Mouse (Mus musculus) right cerebral cortex, postnatal 14 days (tissue): ENCODE results near the gene Patl2.

Source experiments
- DNase-seq: peaks from one replicate; pipeline ENCODE4 v3.0.0; 2022

The Patl2 gene

DNA sequence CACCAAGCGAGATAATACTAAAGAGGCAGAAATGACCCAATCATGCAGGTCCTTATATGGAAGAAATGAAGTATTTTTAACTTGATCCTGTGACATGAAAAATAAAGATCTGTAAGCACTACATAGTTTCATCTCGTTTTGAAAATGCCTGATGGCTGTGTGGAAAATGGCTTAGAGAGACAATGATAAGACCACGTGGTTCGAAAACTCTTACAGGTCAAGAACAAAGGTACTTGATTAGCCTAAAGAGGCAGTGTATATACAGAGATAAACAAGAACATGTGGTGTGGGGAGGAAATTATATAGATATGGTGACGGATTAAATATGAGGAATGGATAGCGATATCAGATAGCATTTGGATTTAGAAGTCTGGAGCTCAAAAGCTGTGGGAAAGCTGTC, 14.7 kb downstream of the Patl2 start:
- DNase-seq = no peak

- DNase-seq = no peak
Observed at GRCm38 (mm10) chr2:122164293-122164692, 21.7 kb downstream of the Patl2 start.

DNA sequence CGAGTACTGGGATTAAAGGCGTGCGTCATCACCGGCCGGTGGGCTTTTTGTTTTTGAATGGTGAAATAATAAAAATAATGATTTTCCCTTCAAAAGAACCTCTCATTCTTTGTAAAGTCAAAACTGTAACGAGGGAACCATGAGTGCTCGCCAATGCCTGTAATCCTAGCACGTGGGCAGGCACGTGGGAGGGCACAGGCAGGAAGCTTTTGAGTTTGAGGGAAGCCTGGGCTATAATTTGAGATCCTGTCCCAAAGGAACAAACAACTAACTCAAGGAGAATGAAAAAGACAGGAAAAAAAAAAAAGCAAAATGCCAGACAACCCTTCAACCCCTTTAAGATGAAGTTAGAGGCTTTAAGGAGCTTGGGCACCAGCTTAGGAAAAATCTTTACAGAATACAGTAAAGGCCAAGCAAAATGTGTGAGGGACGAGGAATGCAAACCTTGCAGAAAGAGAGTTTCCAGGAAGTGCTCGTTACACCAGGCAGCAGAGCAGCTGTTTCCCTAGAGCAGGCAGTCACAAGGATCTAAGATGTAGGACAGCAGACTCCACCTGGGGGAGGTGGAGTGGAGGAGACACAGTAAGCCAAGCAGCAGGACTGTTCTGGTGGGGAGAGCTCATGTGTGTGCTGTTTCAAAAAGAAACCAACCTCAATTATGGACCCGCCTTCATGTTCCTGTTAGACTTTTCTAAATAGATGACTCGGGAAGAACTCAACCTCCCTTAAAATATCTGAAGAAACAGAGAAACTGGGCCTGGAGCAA, 22.4 kb downstream of the Patl2 start:
- DNase-seq = no peak

DNA sequence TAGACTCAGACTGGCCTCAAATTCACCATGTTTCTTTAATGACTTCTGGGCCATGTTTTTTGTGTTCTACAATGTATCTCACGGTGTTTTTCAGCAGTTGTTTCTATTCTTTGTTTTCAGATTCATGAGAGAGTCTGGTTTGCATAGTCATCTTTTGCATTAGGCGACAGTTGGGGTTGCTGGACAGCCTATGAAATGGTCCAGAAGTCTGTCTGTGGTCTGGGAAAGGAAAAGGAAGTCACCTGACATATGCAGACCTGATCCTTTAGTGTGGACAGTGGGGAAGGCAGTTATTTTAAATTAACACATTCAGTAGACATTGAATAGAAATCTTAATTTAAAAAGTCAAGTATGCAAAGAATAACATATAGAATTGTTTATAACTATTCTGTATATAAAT, 23.5 kb downstream of the Patl2 start:
- DNase-seq = no peak

DNA sequence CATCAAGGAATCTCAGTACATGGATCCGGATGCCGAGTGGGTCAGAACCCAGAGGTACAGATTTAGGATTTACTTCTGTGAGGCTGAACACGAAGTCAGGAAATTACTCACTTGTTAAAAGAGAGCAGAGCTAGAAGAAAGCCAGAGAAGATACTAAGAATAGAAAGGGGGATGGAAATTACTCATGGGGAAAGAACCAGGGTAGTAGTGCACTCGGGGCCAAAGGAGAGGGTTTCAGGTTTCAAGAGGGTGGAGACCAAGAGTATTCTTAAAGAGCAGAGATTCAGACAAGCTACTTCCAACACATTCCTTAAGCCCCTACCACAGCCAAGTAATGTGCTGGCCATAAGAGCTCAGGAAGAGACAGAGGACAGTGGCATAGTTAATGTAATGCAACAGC, 24.4 kb downstream of the Patl2 start:
- no peak for DNase-seq

- peak; percentile 76 for DNase-seq
Observed at GRCm38 (mm10) chr2:122160680-122161079, 25.3 kb downstream of the Patl2 start, which contains the start of gene Trim69. Gene Trim69 (plus strand): TSS chr2:122160700.

GRCm38 (mm10) chr2:122159667-122160066, 26.3 kb downstream of the Patl2 start:
- no peak for DNase-seq

DNA sequence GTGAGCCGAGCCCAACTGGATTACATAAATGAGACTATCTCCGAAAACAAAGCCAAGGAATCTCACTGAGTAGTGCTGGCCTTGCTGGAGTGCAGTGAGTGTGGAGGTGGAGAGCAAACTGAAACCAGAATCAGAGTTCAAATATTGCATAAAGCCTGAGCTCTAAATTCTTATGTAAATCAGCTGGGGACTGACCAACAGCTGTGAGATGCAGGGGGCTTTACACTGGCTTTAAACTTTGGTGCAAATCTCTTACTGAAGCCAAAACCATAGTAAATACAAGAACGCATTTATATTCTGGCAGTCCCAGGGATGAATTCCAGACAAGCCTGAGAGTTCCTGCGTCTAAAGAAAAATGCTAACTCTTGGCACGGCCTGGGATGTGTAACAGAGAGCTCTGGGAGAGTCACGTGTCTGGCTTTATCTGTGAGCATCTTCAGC, 27.6 kb downstream of the Patl2 start:
- DNase-seq = no peak

DNA sequence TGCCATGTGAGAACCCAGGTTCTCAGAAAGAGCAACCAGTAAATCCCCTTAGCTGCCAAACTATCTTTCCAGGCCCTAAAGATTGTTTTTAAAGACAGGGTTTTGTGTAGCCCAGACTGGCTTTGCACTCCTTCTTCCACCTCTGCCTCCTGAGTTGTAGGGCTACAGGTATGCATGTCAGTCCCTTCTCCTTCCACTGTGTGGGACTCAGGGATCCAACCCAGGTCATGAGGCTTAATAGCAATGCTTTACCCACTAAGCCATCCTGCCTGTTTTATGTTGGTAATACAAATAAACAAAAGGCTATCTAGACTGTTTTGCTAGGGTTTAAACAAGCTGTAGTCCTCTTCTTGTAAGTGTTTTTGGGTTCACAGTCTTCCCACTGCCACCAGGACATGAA, 28.4 kb downstream of the Patl2 start:
- no peak for DNase-seq

DNA sequence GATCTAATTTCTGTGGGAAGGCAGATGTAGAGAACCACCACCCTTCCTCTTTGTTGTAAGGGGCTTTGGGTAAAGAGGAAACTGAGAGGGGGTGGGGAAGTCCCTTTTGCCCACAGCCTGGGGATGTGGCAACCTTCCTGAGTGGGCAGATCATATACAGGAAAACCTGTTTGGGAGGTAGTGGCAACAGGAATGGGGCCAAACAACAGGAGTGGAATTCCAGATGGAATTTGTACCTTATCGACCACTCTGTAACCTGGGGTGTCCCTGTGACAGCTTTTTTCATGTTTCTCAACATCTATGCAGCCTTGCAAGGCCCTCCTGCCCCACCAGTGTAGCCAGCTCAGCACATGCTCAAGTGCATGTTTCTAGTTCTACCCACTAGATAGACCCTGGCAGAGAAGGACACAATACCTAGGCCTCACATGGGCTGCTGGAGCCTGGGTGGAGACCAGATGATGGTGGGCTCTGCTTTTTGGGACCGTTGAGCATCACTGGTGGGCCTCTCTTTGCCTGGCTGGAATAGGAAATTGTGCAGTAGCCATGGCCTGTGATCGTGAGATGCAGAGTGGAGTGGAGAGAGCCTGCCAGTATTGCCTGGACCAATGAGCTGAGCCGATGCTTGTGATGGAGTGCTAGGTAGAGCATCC, 29.8 kb downstream of the Patl2 start:
- DNase-seq = no peak

DNA sequence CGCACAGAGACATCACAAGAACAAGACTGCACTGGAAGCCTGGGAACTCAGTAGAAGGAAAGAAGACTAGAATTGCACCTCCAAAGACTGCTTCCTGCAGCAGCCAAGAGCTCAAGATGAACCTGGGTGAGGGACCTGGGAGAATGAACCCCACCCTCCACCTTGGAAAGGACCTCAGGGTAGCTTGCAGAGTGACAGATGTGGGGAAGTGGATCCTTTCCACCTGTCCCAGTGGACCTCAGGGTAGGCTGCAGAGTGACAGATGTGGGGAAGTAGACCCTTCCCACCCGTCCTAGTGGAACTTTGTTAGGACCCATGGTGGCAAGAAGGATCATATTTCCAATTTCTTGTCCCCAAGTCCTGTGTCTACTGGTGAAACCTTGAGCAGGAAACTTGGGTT, 30.7 kb downstream of the Patl2 start:
- no peak for DNase-seq

DNA sequence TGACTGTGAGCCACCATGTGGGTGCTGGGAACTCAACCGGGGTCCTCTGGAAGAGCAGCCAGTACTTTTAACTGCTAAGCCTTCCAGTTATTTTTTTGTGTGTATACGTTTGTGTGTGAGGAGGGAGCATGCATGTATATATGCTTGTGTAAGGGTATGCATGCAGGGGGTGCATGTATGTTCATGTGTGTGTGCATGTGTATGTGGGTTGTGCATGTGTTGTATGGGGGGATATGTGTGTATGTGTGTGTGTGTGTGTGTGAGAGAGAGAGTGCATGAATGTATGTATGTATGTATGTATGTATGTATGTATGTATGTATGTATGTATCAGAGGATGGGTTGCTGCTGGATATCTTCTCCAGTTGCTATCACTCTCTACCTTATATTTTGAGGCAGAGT, 31.5 kb downstream of the Patl2 start:
- no peak for DNase-seq

GRCm38 (mm10) chr2:122153681-122154365, 32.2 kb downstream of the Patl2 start:
- no peak for DNase-seq

DNA sequence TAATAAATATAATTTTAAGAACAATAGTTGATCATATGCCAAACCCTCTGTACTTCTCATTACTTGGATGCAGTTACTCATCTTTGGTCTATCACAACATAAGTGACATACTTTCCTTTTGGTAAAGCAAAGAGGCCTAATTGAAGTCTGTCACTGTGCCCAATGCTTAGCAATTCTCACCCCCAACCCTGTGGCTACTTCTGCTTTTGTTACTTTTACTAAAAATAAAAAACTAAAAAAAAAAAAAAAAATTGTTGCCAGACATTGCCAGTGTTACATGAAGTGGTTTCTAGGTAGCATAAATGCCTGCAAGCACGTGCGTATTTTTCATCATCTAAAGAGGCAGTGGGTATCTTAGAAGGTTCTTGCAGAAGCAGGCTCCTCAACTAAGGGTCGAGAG, 33.1 kb downstream of the Patl2 start:
- DNase-seq = no peak

DNA sequence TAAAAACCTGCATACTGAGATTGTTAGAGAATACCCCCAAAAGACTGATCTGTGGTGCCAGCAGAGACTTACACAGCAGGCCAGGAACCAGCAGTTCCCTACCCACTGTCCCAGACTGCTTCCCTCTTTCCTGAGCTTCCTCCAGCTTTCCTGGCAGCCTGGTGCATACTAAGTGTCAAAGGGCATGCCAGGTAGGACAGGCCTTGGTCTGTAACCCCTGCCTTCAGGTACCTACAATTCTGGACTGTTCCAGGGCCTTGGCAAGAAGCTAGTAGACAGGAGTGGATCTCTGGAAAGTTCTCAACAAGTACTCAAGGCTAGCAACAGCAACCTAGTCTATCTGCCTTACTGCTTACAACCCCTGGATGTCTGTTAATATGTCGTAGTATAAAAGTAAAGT, 34.8 kb downstream of the Patl2 start:
- no peak for DNase-seq

GRCm38 (mm10) chr2:122149716-122150115, 36.3 kb downstream of the Patl2 start:
- no peak for DNase-seq

DNA sequence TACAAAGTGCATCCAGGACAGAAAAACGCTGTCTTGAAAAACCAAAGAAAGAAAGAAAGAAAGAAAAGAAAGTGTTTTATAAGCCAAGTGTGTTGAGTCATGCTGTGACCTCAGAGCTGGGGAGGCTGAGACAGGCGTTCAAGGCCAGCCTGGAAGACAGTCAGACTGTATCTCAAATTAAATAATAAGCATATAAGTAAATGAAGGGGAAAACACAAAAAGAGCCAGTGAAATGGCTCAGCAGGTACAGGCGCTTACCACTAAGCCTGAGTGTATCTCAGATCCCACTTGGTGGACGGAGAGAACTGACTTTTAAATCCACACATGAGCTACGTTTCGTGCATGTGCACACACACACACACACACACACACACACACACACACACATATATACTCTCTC, 36.7 kb downstream of the Patl2 start:
- no peak for DNase-seq

DNA sequence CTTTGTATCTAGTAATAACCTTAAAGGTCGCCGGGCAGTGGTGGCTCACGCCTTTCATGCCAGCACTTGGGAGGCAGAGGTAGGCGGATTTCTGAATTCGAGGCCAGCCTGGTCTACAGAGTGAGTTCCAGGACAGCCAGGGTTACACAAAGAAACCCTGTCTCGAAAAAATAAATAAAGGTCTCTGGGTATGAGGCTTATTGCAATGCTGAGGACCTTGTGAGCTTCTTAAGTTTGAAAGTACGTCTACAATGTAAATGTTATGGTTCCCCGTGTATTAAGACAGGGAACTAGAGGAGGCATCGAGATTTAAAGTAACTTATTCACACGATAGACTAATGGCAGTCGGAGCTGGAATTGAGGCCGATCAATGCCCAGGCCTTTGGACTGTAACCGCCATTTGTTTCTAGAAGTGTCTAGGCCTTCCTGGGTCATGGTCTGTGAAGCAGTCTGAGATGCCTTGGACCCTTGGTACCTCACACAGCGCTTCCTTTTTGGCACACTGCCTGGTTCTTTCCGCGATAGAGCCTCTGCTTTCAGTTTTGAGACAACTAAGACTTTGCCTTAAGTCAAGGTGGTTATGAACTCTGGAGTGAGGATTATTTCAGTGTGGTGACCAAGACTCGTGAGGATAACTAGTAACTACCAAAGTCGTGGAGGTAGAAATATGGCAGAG, 37.6 kb downstream of the Patl2 start:
- peak; percentile 32 for DNase-seq

DNA sequence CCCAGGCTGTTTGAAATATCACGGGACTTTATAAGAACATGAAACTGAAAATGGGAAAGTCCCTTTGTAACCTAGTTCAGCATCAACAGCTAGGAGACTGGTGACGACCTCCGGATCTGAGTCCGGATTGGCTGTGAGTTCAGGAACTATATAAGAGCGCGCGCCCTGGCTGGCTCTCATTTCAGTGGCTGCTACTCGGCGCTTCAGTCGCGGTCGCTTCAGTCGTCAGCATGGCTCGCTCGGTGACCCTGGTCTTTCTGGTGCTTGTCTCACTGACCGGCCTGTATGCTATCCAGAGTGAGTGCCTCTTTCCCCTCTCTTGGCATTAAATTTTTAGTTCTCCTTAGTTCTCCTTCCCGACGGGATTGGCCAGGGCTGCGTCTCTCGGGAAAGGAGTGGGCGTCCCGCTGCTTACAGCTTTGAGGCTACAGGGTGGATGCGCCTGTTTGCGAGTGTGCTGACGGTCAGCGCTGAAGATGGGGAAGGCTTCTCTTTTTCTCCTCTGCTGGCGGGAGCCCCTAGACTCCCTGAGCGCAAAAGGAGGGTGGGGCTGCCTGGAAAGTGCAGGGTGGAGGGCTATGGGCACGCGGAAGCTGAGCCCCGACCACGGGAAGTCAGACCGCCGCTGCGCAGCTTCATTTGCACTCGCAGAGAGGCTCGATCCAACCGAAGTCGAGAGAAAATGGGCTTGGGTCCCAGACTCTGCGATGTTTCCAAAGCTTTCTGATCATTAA, 38.3 kb downstream of the Patl2 start, which contains the start of gene B2m:
Gene B2m (plus strand): TSS at position 179 of the 734 bp plus-strand sequence.
- DNase-seq = peak; percentile 91

DNA sequence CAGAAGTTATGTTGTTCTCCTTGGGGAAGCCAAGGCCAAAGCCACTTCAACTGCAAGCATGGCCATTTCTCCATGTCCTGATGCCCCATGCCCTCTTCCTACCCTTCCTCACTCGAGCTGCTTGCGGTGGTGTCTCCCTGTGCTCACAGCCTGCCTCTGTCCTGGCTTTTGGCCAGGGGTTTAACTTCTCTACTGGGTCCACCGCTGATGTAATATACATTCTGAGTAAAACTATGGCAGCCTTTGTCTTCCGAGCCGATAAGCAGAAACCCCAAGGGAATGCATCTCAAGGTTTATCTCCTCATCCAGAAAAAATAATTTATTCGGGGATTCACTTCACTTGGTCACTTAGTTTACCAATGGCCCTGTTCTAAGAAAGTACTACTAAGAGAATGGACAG, 39.3 kb downstream of the Patl2 start:
- no peak for DNase-seq

- DNase-seq = no peak
Observed at GRCm38 (mm10) chr2:122145756-122146155, 40.2 kb downstream of the Patl2 start.

DNA sequence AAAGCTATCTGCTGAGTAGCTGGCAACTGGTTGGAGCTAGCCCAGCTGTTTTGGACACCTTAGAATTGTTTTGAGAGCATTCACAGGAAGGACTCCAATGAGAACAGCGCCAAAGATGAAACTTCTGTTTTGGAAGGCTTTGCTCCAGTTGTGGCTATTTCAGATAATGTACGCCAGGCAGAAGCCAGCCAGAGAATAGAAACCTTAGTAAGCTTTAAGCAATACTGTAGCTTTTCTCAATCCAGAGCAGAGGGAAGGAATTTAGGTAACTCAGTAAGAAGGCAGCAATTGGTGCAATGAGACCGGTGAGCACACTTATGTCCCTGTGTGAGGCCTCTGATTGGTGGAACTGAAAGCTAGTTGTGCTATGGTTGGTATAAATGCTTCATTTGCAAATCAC, 42.9 kb downstream of the Patl2 start:
- DNase-seq = no peak
